Mouse (Mus musculus): ENCODE results near the gene Scyl1. TPM values are rescaled to one million over a fixed set of nuclear protein-coding genes. Genes with fewer than 3 reads are reported as not detected.
A peak's percentile ranks its signal among the peaks of the same experiment; 100 is the strongest.

Gene Scyl1
- total RNA-seq, 2 experiments from 2014 or later: 15.7 to 28.2 TPM

DNA sequence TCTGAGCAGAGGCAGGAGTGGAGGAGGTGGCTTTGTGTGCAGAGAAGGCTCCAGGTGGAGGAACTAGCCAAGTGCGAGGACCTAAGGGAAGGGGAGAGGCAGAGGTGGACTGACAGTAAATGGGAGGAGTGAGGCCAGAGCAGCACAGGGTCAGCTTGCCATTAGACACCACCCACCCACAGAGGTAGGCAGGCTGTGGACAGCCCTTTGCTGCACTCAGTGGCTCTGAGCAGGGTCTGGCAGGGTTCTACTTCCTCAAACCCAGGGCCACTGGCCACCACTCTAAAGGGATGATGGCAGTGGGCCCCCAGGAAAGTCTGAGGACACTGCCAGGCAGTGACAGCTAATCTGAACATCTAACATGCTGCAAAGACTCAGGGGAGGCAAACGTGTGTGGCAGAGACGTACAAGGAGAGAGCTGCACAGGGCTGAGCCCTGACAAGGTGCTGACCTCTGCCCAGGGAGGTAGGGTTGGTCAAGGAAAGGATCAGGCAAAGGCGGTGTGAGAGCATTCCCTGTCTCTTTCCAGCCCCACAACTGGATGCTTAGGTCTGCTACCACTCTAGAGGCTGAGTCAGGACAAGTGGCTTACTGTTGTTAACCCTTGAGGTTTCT, 47.2 kb downstream of the Scyl1 start:
- no peak for ATAC-seq (replicated peaks; ENCODE audit: poor library complexity)

DNA sequence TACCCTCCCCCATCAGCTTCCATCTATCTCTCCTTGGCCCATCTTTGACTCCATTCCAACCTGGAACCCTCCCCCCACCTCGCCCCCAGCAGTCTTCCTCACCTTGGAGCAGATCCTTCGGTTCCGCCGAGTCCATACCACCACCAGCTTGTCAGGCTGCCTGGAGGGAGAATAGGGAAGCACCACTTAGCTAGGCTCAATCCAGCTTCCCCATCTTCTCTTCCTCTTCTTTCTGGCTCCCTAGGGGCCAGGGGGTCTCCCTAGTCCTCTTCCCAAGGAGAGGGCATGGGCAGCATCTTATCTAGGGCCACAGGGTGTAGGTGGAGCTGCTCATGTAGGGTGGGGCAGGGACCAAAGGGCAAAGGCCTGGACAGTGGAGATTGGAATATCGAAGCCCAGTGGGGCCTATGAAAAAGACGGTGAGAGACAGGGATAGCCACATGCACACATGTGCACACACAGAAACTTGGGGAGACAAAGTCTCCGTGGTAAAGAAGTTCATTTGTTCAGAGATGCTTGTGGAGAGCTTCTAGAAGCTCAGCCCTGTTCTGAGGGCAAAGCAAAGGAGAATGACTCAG, 48.3 kb downstream of the Scyl1 start:
- no peak for ATAC-seq (replicated peaks; ENCODE audit: poor library complexity)

DNA sequence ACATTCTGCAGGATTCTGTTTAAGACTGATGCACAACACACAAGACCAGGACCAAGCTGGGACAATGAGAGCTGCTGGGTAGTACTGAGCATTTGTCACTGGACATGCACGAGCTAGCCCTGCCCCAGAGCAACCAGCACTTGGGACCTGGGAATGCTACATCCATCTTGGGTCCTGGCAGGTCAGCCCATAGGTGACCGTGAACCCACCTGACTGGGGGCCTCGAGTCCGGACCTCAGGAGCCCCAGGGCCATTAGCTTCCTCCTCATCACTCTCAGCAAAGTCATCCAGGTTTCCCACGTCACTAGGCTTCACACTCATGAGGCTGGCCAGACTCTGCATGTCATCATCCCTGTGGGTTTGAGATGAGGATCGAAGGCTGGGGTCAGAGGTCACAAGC, 50.0 kb downstream of the Scyl1 start:
- no peak for ATAC-seq (replicated peaks; ENCODE audit: poor library complexity)

DNA sequence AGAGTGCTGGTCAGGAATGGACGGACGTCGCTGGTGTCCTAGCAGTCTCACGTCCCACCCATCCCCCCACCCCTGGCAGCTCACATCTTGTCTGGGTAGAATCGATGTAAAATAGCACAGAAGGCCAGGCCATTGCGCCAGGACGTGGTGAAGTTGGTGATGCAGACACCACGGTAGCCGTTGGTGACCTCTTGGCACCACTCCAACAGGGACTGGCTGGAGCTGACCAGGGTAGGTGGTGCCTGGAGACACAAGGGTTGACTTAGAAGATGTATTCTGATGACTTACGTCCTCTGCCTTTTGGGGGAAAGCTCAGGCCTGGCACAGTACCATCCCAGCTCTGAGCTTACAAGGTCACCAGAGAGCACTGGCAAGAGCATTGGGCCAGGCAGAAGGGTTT, 54.3 kb downstream of the Scyl1 start:
- ATAC-seq (replicated peaks; ENCODE audit: poor library complexity): no peak

DNA sequence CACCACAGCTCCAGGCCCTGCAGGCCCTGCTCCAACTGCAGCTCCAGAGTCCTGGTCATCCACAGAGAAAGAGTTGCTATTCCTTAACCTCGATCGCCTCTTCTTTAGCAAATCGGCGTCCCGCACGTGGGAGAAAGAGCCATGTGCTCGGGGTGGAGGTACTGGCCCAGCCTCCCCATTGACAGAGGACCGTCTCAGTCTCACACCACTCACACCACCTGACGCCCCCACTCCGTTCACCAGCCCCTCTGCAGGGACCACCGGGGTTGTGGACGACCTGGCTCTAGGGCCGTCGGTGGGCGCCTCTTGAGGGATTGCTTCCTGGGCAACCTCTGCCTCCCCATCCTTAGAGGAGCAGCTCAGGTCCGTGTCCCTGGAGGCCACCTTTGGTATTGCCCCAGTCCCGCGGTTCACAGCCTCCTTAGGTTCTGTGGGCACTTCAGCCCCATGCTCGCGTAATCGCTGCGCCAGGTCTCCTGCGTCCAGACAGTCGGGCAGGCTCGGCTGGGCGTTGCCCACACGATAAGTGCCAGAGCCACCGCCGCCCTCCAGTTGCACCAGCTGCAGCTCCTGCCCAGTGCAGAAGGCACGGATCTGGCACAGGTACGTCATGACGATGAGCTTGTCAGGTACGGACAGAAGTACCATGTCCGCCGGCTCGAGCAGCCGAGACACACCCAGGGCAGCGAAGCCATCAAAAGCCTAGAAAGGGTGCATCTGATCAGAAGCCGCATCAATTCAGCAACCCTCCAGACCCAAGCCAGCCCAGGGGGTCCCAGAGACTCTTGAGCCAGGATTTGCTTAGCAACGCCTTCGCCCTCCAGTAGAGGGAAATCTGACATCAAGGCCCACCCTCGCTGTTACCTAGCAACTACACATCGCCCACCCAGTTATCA, 55.2 kb downstream of the Scyl1 start:
- ATAC-seq (replicated peaks; ENCODE audit: poor library complexity): peak; percentile 49

DNA sequence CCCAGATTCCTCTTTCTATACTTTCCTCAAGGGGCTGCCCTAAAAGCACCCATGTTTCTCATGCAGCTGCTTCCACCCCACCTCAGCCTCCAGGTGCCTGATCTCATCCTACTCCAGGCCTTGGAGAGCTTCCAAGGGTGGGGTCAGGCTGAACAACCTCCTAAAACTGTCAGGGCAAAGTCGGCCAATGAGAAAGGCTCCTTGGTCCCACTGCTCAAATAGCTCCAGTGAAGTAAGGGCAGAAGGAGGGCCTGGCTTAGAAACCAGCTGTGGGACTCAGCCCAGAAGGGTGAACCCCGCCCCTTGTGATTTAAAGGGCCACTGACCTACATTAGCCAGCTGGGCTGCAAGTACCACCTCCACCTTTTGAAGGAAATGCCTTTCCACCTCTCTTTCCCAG, 57.5 kb downstream of the Scyl1 start:
- ATAC-seq (replicated peaks; ENCODE audit: poor library complexity): peak; percentile 70

DNA sequence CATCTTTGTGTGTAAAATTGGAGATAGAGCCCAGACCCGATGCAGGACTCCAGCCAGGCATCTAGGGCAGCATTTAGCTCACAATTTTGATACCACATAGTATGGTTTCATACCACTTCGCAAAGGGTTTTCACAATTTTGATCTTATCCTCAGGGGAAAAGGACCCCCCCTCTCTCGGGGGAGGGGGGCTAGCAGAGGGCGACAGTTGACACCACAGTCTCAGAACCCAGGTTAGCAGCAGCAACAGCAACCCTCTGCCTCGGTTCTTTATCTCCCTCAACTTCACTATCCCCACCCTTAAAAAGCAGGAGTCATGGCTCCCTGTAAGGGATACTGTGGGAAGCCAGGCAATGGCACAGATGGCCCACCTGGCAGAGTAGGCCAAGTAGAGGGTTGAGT, 58.0 kb downstream of the Scyl1 start:
- ATAC-seq (replicated peaks; ENCODE audit: poor library complexity): no peak

DNA sequence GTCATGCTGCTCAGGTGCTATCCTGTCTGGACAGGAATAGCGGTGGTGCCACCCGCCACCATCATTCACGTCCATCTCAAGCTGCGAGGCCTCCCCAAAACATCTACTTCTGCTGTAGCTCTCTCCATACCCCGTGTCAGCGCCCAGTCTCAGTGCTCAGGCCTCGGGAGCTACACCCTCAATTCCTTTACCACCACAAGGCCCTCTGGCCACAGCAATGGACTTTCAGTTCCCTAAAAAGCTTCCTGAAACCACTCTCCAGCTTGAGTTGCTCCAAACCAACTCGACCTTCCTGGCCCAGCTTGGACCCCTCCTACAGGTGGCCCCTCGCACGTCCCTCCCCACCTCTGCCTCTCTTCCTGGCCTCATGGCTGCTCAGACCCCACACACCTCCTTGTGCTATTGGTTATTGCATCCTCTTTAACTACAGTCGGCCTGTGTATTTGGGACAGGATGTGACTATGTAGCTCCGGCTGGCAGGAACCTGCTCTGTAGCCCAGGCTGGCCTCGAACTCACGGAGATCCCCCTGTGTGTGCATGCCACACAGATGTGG, 59.2 kb downstream of the Scyl1 start:
- ATAC-seq (replicated peaks; ENCODE audit: poor library complexity): peak; percentile 60

DNA sequence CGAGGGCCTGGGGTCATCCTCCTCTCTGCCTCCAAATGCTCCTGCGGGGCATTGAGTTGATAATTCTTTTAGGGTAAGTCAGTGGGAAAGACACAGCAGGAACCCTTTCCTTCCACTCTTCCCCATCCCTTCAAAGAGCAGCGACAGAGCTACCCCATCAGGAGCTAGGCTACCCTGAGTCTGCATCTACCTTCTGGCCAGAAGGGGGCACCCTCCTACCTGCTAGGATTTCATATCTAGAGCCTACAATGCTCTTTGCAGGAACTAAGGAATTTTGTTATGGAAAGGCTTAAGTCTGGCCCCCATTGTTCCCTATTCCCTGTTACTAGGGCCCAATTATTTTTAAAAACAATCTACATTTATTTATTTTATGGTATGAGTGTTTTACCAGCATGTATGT, 60.0 kb downstream of the Scyl1 start:
- no peak for ATAC-seq (replicated peaks; ENCODE audit: poor library complexity)

DNA sequence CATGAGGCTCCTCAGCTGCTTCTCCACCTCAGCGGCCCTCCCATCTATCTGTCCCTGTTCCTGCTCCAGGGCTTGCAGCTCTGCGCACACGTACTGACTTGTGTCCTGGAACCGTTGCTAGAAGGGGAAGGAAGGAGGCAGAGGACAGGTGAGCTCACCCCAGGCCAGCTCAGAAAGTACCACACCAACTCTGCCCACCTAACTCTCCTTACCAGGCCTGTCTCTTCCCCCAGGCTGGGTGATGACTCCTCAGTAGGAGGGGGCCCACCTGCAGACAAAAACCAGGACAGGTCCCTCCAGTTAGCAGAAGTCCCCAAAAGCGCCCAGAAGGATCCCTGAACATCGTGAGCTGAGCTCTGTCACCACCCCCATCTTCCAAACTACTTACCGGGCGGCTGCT, 60.6 kb downstream of the Scyl1 start:
- no peak for ATAC-seq (replicated peaks; ENCODE audit: poor library complexity)

DNA sequence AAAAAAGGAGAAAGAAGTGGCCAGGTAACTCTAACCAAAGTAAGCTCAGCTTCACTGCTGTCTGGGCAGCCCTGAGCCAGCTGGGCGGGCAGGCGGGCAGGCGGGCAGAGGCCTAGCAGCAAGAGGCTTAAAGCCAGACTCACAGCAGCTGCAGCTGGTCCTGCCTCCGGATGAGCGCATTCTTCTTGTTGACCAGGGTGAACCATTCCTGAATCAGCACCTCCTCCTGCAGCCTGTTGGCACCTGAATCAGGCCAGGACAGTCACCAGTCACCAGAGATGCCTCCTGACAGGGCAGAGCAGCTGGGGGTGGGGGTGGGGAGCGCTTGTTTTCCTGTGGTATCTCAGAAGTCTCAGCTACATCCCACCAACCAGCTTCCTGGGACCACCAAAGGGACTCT, 61.2 kb downstream of the Scyl1 start:
- ATAC-seq (replicated peaks; ENCODE audit: poor library complexity): no peak

Other genes starting within 250 kb of the Scyl1 start
- gene Ovol1, start 210.8 kb downstream of the Scyl1 start, total RNA-seq (2015): not detected in 2 replicates
- not detected in 2 replicates for gene Ovol1, start 210.8 kb downstream of the Scyl1 start, total RNA-seq (2017)
- gene Ap5b1, start 203.4 kb downstream of the Scyl1 start, total RNA-seq (2015): 8.9 and 10.5 TPM in 2 replicates
- 7.4 and 9.6 TPM in 2 replicates for gene Ap5b1, start 203.4 kb downstream of the Scyl1 start, total RNA-seq (2017)
- 80.3 and 150 TPM in 2 replicates for gene Rnaseh2c, start 169.5 kb downstream of the Scyl1 start, total RNA-seq (2015)
- gene Rnaseh2c, start 169.5 kb downstream of the Scyl1 start, total RNA-seq (2017): 83.2 and 112 TPM in 2 replicates
- gene Kat5, start 161.2 kb downstream of the Scyl1 start, total RNA-seq (2015): 35.1 and 40.2 TPM in 2 replicates
- gene Kat5, start 161.2 kb downstream of the Scyl1 start, total RNA-seq (2017): 51.8 and 60.1 TPM in 2 replicates
- gene Rela, start 133.9 kb downstream of the Scyl1 start, total RNA-seq (2015): 37.2 and 40.0 TPM in 2 replicates
- gene Rela, start 133.9 kb downstream of the Scyl1 start, total RNA-seq (2017): 36.4 and 43.2 TPM in 2 replicates
- gene Sipa1, start 107.7 kb downstream of the Scyl1 start, total RNA-seq (2015): 16.4 and 24.2 TPM in 2 replicates
- gene Sipa1, start 107.7 kb downstream of the Scyl1 start, total RNA-seq (2017): 19.2 and 24.0 TPM in 2 replicates
- gene Map3k11, start 82.7 kb downstream of the Scyl1 start, total RNA-seq (2015): 13.0 and 16.1 TPM in 2 replicates
- gene Map3k11, start 82.7 kb downstream of the Scyl1 start, total RNA-seq (2017): 19.2 and 22.9 TPM in 2 replicates
- 21.6 and 24.5 TPM in 2 replicates for gene Pcnx3, start 82.5 kb downstream of the Scyl1 start, total RNA-seq (2015)
- gene Pcnx3, start 82.5 kb downstream of the Scyl1 start, total RNA-seq (2017): 15.6 and 15.7 TPM in 2 replicates
- gene Kcnk7, start 67.1 kb downstream of the Scyl1 start, total RNA-seq (2015): not detected in 2 replicates
- 0.14 TPM in 1 of 2 replicates, not detected in the other for gene Kcnk7, start 67.1 kb downstream of the Scyl1 start, total RNA-seq (2017)
- 7.9 and 8.1 TPM in 2 replicates for gene Ehbp1l1, start 45.1 kb downstream of the Scyl1 start, total RNA-seq (2015)
- gene Ehbp1l1, start 45.1 kb downstream of the Scyl1 start, total RNA-seq (2017): 27.2 and 30.3 TPM in 2 replicates
- 40.5 and 42.3 TPM in 2 replicates for gene Fam89b, start 41.8 kb downstream of the Scyl1 start, total RNA-seq (2015)
- 20.3 and 22.9 TPM in 2 replicates for gene Fam89b, start 41.8 kb downstream of the Scyl1 start, total RNA-seq (2017)
- gene Ltbp3, start 30.5 kb downstream of the Scyl1 start, total RNA-seq (2015): 6.1 and 7.6 TPM in 2 replicates
- gene Ltbp3, start 30.5 kb downstream of the Scyl1 start, total RNA-seq (2017): 2.7 and 5.6 TPM in 2 replicates
- 15.7 and 16.3 TPM in 2 replicates for gene Frmd8, start 103.9 kb upstream of the Scyl1 start, total RNA-seq (2015)
- gene Frmd8, start 103.9 kb upstream of the Scyl1 start, total RNA-seq (2017): 16.2 and 17.7 TPM in 2 replicates
- gene Slc25a45, start 106.4 kb upstream of the Scyl1 start, total RNA-seq (2015): 28.7 and 30.5 TPM in 2 replicates
- 30.2 and 39.5 TPM in 2 replicates for gene Slc25a45, start 106.4 kb upstream of the Scyl1 start, total RNA-seq (2017)
- 0.32 and 0.81 TPM in 2 replicates for gene Tigd3, start 122.7 kb upstream of the Scyl1 start, total RNA-seq (2015)
- 1.5 and 2.8 TPM in 2 replicates for gene Tigd3, start 122.7 kb upstream of the Scyl1 start, total RNA-seq (2017)
- gene Dpf2, start 141.6 kb upstream of the Scyl1 start, total RNA-seq (2015): 47.6 and 50.3 TPM in 2 replicates
- 65.1 and 83.0 TPM in 2 replicates for gene Dpf2, start 141.6 kb upstream of the Scyl1 start, total RNA-seq (2017)
- gene Cdc42ep2, start 153.4 kb upstream of the Scyl1 start, total RNA-seq (2015): not detected in 2 replicates
- gene Cdc42ep2, start 153.4 kb upstream of the Scyl1 start, total RNA-seq (2017): 0.07 TPM in 1 of 2 replicates, not detected in the other
- gene Pola2, start 192.8 kb upstream of the Scyl1 start, total RNA-seq (2015): 60.9 and 76.7 TPM in 2 replicates
- gene Pola2, start 192.8 kb upstream of the Scyl1 start, total RNA-seq (2017): 57.4 and 61.3 TPM in 2 replicates
- gene Slc22a20, start 214.7 kb upstream of the Scyl1 start, total RNA-seq (2015): not detected in 2 replicates
- 0.44 TPM in 1 of 2 replicates, not detected in the other for gene Slc22a20, start 214.7 kb upstream of the Scyl1 start, total RNA-seq (2017)
- 18.6 and 20.0 TPM in 2 replicates for gene Capn1, start 244.5 kb upstream of the Scyl1 start, total RNA-seq (2015)
- 36.8 and 38.4 TPM in 2 replicates for gene Capn1, start 244.5 kb upstream of the Scyl1 start, total RNA-seq (2017)